Mouse (Mus musculus) CH12.LX (cell line): Measurements from ENCODE around the gene Tacr1. TPM values are rescaled to one million over a fixed set of nuclear protein-coding genes. Genes with fewer than 3 reads are reported as not detected.

Experiments used
- DNase-seq: peaks from one replicate; pipeline ENCODE4 v3.0.0-alpha.2; 2013; ENCODE audit errors: extremely low read depth
- H3K27ac ChIP-seq: 2 replicates; pipeline ENCODE4 v1.5.1; 2012; ENCODE audit warnings: low read depth, mild to moderate bottlenecking, control low read depth, moderate library complexity; ENCODE audit not compliant: insufficient read depth
- H3K27me3 ChIP-seq: replicated peaks from 2 replicates; pipeline ENCODE3; 2012; ENCODE audit warnings: inconsistent platforms
- H3K36me3 ChIP-seq, 2 experiments: replicated peaks in 1 of 2; 2 replicates each; pipeline versions ENCODE3 to v1.6.1; 2012; ENCODE audit warnings: inconsistent platforms in 1 of 2, low read length in 1 of 2, mild to moderate bottlenecking in 1 of 2, mixed read lengths in 1 of 2, moderate library complexity in 1 of 2; ENCODE audit not compliant: control insufficient read depth in 1 of 2, insufficient read depth in 1 of 2
- H3K4me1 ChIP-seq, 2 experiments: 2 replicates each; pipeline ENCODE4 v1.6.1; 2012; ENCODE audit warnings: inconsistent platforms in 1 of 2, moderate library complexity in 1 of 2; ENCODE audit not compliant: insufficient read depth in 2 of 2, control insufficient read depth in 1 of 2
- H3K4me2 ChIP-seq: 2 replicates; pipeline ENCODE4 v1.6.1; 2012; ENCODE audit warnings: low read depth, mild to moderate bottlenecking, control low read depth; ENCODE audit not compliant: poor library complexity, insufficient read depth, severe bottlenecking
- H3K4me3 ChIP-seq, 3 experiments: fragments of 150-350 bp in 1 of 3; sonication (generic) in 1 of 3; replicated peaks in 1 of 3; 2 replicates each; pipeline versions ENCODE3 to v1.5.1; 2011 to 2012; ENCODE audit warnings: low read depth in 2 of 3, low read length in 2 of 3, mild to moderate bottlenecking in 2 of 3, moderate library complexity in 2 of 3, control low read depth in 1 of 3, improper control_type of control experiment in 1 of 3, inconsistent platforms in 1 of 3, mixed read lengths in 1 of 3; ENCODE audit not compliant: poor library complexity in 1 of 3
- H3K79me2 ChIP-seq: replicated peaks from 2 replicates; pipeline ENCODE4 v1.6.1; 2012; ENCODE audit warnings: mild to moderate bottlenecking, moderate library complexity; ENCODE audit not compliant: control insufficient read depth, poor library complexity, insufficient read depth, severe bottlenecking; ENCODE audit errors: extremely low read depth
- H3K9ac ChIP-seq: 2 replicates; pipeline ENCODE4 v1.6.1; 2012; ENCODE audit warnings: low read depth, mild to moderate bottlenecking, control low read depth, moderate library complexity; ENCODE audit not compliant: insufficient read depth
- H3K9me3 ChIP-seq: replicated peaks from 2 replicates; pipeline ENCODE3; 2012; ENCODE audit warnings: low read length, inconsistent platforms, mixed read lengths
- BHLHE40 ChIP-seq: IDR thresholded peaks from 2 replicates; pipeline ENCODE4 v1.6.1; 2011; ENCODE audit warnings: mild to moderate bottlenecking, low read depth, low read length, improper control_type of control experiment
- CHD1 ChIP-seq: IDR thresholded peaks from 2 replicates; pipeline ENCODE4 v1.6.1; 2012; ENCODE audit warnings: low read depth, low read length, improper control_type of control experiment, inconsistent platforms
- ETS1 ChIP-seq: conservative IDR thresholded peaks from 2 replicates; pipeline ENCODE4 v1.6.1; 2012; ENCODE audit warnings: low read depth, mild to moderate bottlenecking, inconsistent platforms, low read length, improper control_type of control experiment, moderate library complexity
- JUND ChIP-seq: conservative IDR thresholded peaks from 2 replicates; pipeline ENCODE4 v1.6.1; 2011; ENCODE audit warnings: low read depth, low read length, improper control_type of control experiment
- KAT2A ChIP-seq: IDR thresholded peaks from 2 replicates; pipeline ENCODE4 v1.6.1; 2012; ENCODE audit warnings: low read length, improper control_type of control experiment, inconsistent platforms; ENCODE audit not compliant: insufficient replicate concordance
- MAFK ChIP-seq: IDR thresholded peaks from 2 replicates; pipeline ENCODE4 v1.6.1; 2011; ENCODE audit warnings: low read length, improper control_type of control experiment; ENCODE audit not compliant: insufficient replicate concordance
- MAX ChIP-seq: IDR thresholded peaks from 2 replicates; pipeline ENCODE4 v1.6.1; 2011; ENCODE audit warnings: low read length, improper control_type of control experiment
- MAZ ChIP-seq: IDR thresholded peaks from 2 replicates; pipeline ENCODE4 v1.6.1; 2012; ENCODE audit warnings: low read depth, mild to moderate bottlenecking, inconsistent platforms, low read length, improper control_type of control experiment, moderate library complexity
- MEF2A ChIP-seq: IDR thresholded peaks from 2 replicates; pipeline ENCODE4 v1.6.1; 2014; ENCODE audit warnings: low read depth, mild to moderate bottlenecking, inconsistent platforms, low read length, improper control_type of control experiment, borderline replicate concordance
- MXI1 ChIP-seq: IDR thresholded peaks from 2 replicates; pipeline ENCODE4 v1.6.1; 2011; ENCODE audit warnings: mild to moderate bottlenecking, low read depth, low read length, improper control_type of control experiment
- NELFE ChIP-seq: IDR thresholded peaks from 2 replicates; pipeline ENCODE4 v1.6.1; 2011; ENCODE audit warnings: low read depth, low read length, improper control_type of control experiment
- POLR2A ChIP-seq: IDR thresholded peaks from 2 replicates; pipeline ENCODE4 v1.6.1; 2011; ENCODE audit warnings: low read depth, mild to moderate bottlenecking, improper control_type of control experiment, low read length
- POLR2AphosphoS2 ChIP-seq: IDR thresholded peaks from 2 replicates; pipeline ENCODE4 v1.6.1; 2011; ENCODE audit warnings: low read depth, low read length, improper control_type of control experiment
- SMC3 ChIP-seq: IDR thresholded peaks from 2 replicates; pipeline ENCODE4 v1.6.1; 2011; ENCODE audit warnings: low read depth, low read length, improper control_type of control experiment
- TCF12 ChIP-seq: IDR thresholded peaks from 2 replicates; pipeline ENCODE4 v1.6.1; 2014; ENCODE audit warnings: low read depth, mild to moderate bottlenecking, inconsistent platforms, low read length, improper control_type of control experiment
- UBTF ChIP-seq: IDR thresholded peaks from 2 replicates; pipeline ENCODE4 v1.6.1; 2012; ENCODE audit warnings: low read depth, mild to moderate bottlenecking, inconsistent platforms, low read length, improper control_type of control experiment, moderate library complexity
- USF2 ChIP-seq: conservative IDR thresholded peaks from 2 replicates; pipeline ENCODE4 v1.6.1; 2011; ENCODE audit warnings: low read depth, low read length, improper control_type of control experiment
- ZC3H11A ChIP-seq: IDR thresholded peaks from 2 replicates; pipeline ENCODE4 v1.6.1; 2012; ENCODE audit warnings: low read depth, mild to moderate bottlenecking, inconsistent platforms, low read length, improper control_type of control experiment
- ZKSCAN1 ChIP-seq: IDR thresholded peaks from 2 replicates; pipeline ENCODE4 v1.6.1; 2012; ENCODE audit warnings: low read depth, inconsistent platforms, low read length, improper control_type of control experiment, borderline replicate concordance
- ZMIZ1 ChIP-seq: IDR thresholded peaks from 2 replicates; pipeline ENCODE4 v1.6.1; 2012; ENCODE audit warnings: low read depth, mild to moderate bottlenecking, inconsistent platforms, low read length, improper control_type of control experiment
- ZNF384 ChIP-seq: IDR thresholded peaks from 2 replicates; pipeline ENCODE4 v1.6.1; 2012; ENCODE audit warnings: low read depth, low read length, improper control_type of control experiment, inconsistent platforms
- dilution Hi-C: fragments of 300-500 bp; cut with MboI; formaldehyde crosslinking; loops from 2 replicates; pipeline ENCODE4 v1.14.3; 2020; ENCODE audit warnings: low sequenced_read_pairs; ENCODE audit not compliant: extremely low pct_unique_long_range_greater_than_20kb, extremely low pct_ligation_motif_present
- in situ Hi-C: fragments of 300-500 bp; cut with MboI; formaldehyde crosslinking; loops from 3 replicates; pipeline ENCODE4 v1.14.3; 2019; ENCODE audit warnings: low sequenced_read_pairs, low pct_ligation_motif_present, low pct_unique_long_range_greater_than_20kb, mixed read lengths
- polyA plus RNA-seq: library from polyadenylated mRNA; unstranded; fragments of >175 nt; gene quantifications from 2 replicates; pipeline ENCODE4 v1.2.1, GENCODE M21; 2012; ENCODE audit warnings: low read depth; ENCODE audit not compliant: insufficient read length
- total RNA-seq, 2 experiments: library from RNA; depleted of rRNA; stranded (reverse); fragments of 300-350 nt in 1 of 2; fragments of >200 nt in 1 of 2; gene quantifications; 2 replicates each; pipeline ENCODE4 v1.2.3; 2012 to 2014

Gene Tacr1
- total and polyA plus RNA-seq, 3 experiments = not detected

DNA sequence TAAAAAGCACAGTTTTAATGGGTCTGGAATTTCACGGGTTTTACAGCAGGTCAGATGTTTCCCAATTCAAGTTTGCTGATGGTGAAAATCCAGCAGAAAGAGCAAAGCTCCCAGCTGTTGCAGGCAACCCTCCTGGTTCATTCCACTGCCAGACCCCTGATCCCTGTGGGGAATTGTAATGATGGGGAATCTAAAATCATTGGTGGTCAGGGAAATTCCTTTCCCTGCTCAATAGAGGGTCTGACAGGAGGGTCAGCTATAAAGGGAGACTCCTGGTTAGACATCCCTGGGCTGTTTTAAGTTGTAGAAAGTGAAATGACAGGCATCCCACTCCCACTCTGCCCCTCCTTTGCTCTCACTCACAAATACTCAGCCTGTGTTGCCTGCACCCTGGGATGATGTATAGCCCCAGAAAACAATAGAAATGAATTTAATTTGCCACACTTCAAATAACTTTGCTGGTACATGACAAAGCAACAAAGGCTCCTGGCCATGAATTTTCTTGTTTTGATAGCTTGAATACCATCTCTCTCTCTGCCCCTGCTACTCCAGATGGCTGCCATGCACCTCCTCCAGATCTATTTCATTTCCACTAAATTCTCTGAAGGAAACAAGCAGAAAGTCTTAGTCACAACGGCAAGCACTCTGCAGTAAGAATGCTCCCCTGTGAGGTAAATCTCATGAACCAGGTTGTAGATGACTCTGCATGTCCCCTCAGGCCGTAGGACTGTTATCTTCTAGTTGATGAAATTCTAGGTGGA, 123.2 kb downstream of the Tacr1 start:
- no peak for DNase-seq
- Histone ChIP-seq H3K4me3 (no peak overlapping the region), H3K4me2 (no peak overlapping the region), H3K79me2 (no peaks in the 10 kb centered on the region), H3K27me3 (peaks cover 62% of the 10 kb centered on the region), H3K9me3 (no peaks in the 10 kb centered on the region), H3K27ac (no peak overlapping the region), H3K36me3 (no peaks in the 10 kb centered on the region), H3K4me1 (no peaks in the 10 kb centered on the region), H3K9ac (no peak overlapping the region)
- in situ Hi-C loops = no loop called here
- TF ChIP-seq MXI1 (no peak), UBTF (no peak)
- dilution Hi-C loops = no loop called here

DNA sequence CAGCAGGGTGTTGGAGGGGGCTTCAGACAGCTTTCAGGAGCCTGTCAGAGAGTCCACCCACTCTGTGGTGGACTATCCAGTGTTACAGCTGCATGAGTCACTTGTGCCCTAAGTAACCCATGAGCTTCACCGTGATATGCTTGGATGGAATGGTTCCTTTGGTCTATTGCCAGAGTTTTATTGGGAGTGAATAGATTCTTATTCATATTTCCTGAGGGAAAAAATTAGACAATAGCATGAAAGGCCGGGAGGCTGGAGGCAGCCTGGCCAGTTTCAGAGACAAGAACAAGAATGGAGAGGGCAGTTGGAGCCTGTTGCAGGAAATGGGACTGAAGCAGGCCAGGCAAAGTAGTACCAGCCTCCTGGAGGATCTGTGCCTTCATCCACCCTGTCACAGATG, 126.5 kb downstream of the Tacr1 start:
- in situ Hi-C loops = no loop called here

GRCm38 (mm10) chr6:82536641-82537040, 134.5 kb downstream of the Tacr1 start:
- H3K27me3 ChIP-seq = peaks cover 85% of the 10 kb centered on the region
- no peaks in the 10 kb centered on the region for H3K9me3 ChIP-seq
- no peak for DNase-seq
- no peak overlapping the region for H3K4me3 ChIP-seq
- H3K79me2 ChIP-seq = no peaks in the 10 kb centered on the region
- H3K9ac ChIP-seq = no peak overlapping the region
- no peak for TF ChIP-seq MAZ
- no peak for TF ChIP-seq MAFK
- no peak for TF ChIP-seq KAT2A
- no peak for TF ChIP-seq MEF2A
- TF ChIP-seq ZNF384 = no peak
- no peak overlapping the region for H3K4me2 ChIP-seq
- no peaks in the 10 kb centered on the region for H3K36me3 ChIP-seq
- no peaks in the 10 kb centered on the region for H3K4me1 ChIP-seq
- no peak overlapping the region for H3K27ac ChIP-seq
- dilution Hi-C loops (no loop called here), in situ Hi-C loops (no loop called here)

More for the DNA sequence above, 126.5 kb downstream of the Tacr1 start:
- Histone ChIP-seq H3K36me3 (no peaks in the 10 kb centered on the region), H3K4me3 (no peak overlapping the region)
- DNase-seq = no peak
- TF ChIP-seq USF2 = no peak
- no peak for TF ChIP-seq TCF12
- TF ChIP-seq POLR2A = no peak
- TF ChIP-seq CHD1 = no peak
- no peak for TF ChIP-seq NELFE
- no peak for TF ChIP-seq ZMIZ1
- TF ChIP-seq ZKSCAN1 = no peak
- TF ChIP-seq MAX = no peak
- TF ChIP-seq JUND = no peak
- TF ChIP-seq UBTF = no peak
- TF ChIP-seq MAZ = no peak
- TF ChIP-seq POLR2AphosphoS2 = no peak
- no peak for TF ChIP-seq ZC3H11A
- TF ChIP-seq BHLHE40 = no peak
- TF ChIP-seq SMC3 = no peak
- TF ChIP-seq ETS1 = no peak
- TF ChIP-seq, all 38 proteins: peak for 0
- Histone ChIP-seq H3K27ac (no peak overlapping the region), H3K4me2 (no peak overlapping the region), H3K9ac (no peak overlapping the region), H3K4me1 (no peaks in the 10 kb centered on the region), H3K79me2 (no peaks in the 10 kb centered on the region), H3K9me3 (no peaks in the 10 kb centered on the region), H3K27me3 (peaks cover 66% of the 10 kb centered on the region)
- dilution Hi-C loops = no loop called here
